Mouse (Mus musculus) midbrain, embryonic 14.5 days (tissue): ENCODE results near the gene Gm13691. TPM values are rescaled to one million over a fixed set of nuclear protein-coding genes. Genes with fewer than 3 reads are reported as not detected.

Source experiments
- polyA plus RNA-seq: library from polyadenylated mRNA; unstranded; fragments of >200 nt; fragmentation: Nextera tagmentation; extraction: Ambion mirVana; gene quantifications from 2 replicates; pipeline ENCODE4 v1.2.1, GENCODE M21; 2014

Gene Gm13691
- polyA plus RNA-seq, 1 experiment from 2014 or later = not detected

Other genes with a start within 250 kb of the Gm13691 start
- 73.5 and 91.0 TPM in 2 replicates for gene Fam171b, start 177.9 kb upstream of the Gm13691 start, polyA plus RNA-seq
- gene Zswim2, start 49.3 kb upstream of the Gm13691 start, polyA plus RNA-seq = not detected in 2 replicates
- not detected in 2 replicates for gene Gm13698, start 34.9 kb upstream of the Gm13691 start, polyA plus RNA-seq
- not detected in 2 replicates for gene Gm13693, start 29.1 kb upstream of the Gm13691 start, polyA plus RNA-seq
- not detected in 2 replicates for gene Gm13695, start 23.2 kb upstream of the Gm13691 start, polyA plus RNA-seq
- gene Gm13696, start 17.4 kb upstream of the Gm13691 start, polyA plus RNA-seq = not detected in 2 replicates
- not detected in 2 replicates for gene Gm13694, start 11.6 kb upstream of the Gm13691 start, polyA plus RNA-seq
- gene Gm13697, start 5.8 kb upstream of the Gm13691 start, polyA plus RNA-seq = not detected in 2 replicates